ENCODE assay signal across 16 mouse cellular contexts in the genomic region with DNA sequence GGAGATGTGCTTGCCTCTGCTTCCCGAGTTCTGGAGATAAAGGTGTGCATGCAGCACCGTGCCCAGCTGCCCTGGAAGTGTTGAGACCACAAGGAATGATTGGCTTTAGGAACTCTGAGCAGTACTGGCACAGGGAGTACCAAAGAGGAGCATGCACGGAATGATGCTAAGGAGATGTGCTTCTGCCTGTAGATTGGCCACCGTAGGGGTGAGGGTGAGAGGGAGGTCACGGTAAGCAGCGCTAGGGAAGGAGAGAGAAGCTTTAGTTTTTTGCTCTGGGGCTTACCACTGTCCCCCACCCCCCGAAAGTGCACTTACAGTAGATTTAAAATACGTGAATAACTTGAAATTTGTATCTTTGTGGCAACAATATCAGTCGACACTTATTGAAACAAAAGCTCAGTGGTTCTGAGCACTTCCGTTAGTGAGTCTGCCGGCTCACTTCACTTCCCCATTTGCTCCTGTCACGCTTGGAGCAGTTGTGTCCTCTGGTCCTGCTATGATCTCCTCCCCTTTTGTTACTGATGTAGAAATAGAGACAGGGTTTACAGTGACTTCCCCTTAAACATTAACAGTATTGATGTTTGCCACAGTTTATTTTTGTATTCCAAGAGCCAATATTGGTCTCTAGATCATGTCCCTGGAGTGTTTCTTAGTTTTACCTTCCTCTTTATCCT. TPM values are rescaled to one million over a fixed set of nuclear protein-coding genes. Genes with fewer than 3 reads are reported as not detected.
DNase-seq lines count a peak whose midpoint lies in the region; ATAC-seq and TF ChIP-seq lines count a peak whose summit lies in the region.
"Had no signal": no experiment of that assay in that cellular context is flagged by ENCODE, and none has a peak within 500 bp of the region (broad histone marks: within the 10 kb centered on the region; RNA-seq: fewer than 3 reads in every experiment).

No protein-coding gene starts in this region.

- H3K36me3 ChIP-seq in liver, postnatal 0 days (replicated peaks; ENCODE audit: insufficient read depth, low read length), result peaks cover 19% of the 10 kb centered on the region

- peak overlapping the region; percentile 55 for H3K4me2 ChIP-seq in liver, postnatal 0 days (ENCODE audit: low read depth, low read length)
- H3K4me2 ChIP-seq: forebrain, embryonic 15.5 days; limb, embryonic 13.5 days had no signal

- H3K9ac ChIP-seq in liver, postnatal 0 days (replicated peaks), result peak overlapping the region; percentile 26
- H3K9ac ChIP-seq: forebrain, embryonic 15.5 days; limb, embryonic 13.5 days had no signal

- peak; percentile 66 for ATAC-seq in liver, postnatal 0 days
- ATAC-seq: forebrain, embryonic 15.5 days had no signal

- peak overlapping the region; percentile 17; the same call in 1 of the 2 replicates for H3K4me3 ChIP-seq in liver, postnatal 0 days (ENCODE audit: low read depth, low read length)
- H3K4me3 ChIP-seq: forebrain, embryonic 15.5 days; limb, embryonic 13.5 days; midbrain, embryonic 10.5 days had no signal

- peaks cover 29% of the 10 kb centered on the region for H3K4me1 ChIP-seq in liver, postnatal 0 days (ENCODE audit: insufficient read depth)

- no peak for TF ChIP-seq EP300 in liver, postnatal 0 days (IDR thresholded peaks at IDR 0.05; ENCODE audit: low read depth)

- H3K27ac ChIP-seq in liver, postnatal 0 days (ENCODE audit: low read depth), result peak overlapping the region; percentile 77
- H3K27ac ChIP-seq: forebrain, embryonic 15.5 days; limb, embryonic 13.5 days; midbrain, embryonic 10.5 days had no signal

- no peaks in the 10 kb centered on the region for H3K9me3 ChIP-seq in liver, postnatal 0 days (ENCODE audit: low read length)
- H3K9me3 ChIP-seq: forebrain, embryonic 15.5 days; limb, embryonic 13.5 days; midbrain, embryonic 10.5 days had no signal

- WGBS in liver, postnatal 0 days (ENCODE audit: insufficient replicate concordance), result 26% methylated on average over 12 of the region's 12 CpGs

- no peak for TF ChIP-seq CTCF in liver, postnatal 0 days (IDR thresholded peaks at IDR 0.05; ENCODE audit: low read depth)

- peak; percentile 46 for DNase-seq in lung, postnatal 25 days (ENCODE audit: low spot score)
- no peak for DNase-seq in lung, postnatal 4 days
- peak; percentile 6 for DNase-seq in T-cell, adult 2 months (ENCODE audit: low spot score)
- DNase-seq in liver, postnatal 0 days, result peak; percentile 31
- DNase-seq in spleen, postnatal 36 days (ENCODE audit: low spot score in 2 of 2), result peak; percentile 77 to 80
- no peak for DNase-seq in ovary, postnatal 14 days (ENCODE audit: low spot score)
- no peak for DNase-seq in heart, adult 8-10 months (ENCODE audit: low spot score)
- DNase-seq: adrenal gland, postnatal 25 days; cerebellum, adult 11-12 months; gastrocnemius, postnatal 36 days; kidney, postnatal 10 days; layer of hippocampus, postnatal 36 days; thymus, postnatal 25 days had no signal

- H3K27me3 ChIP-seq in liver, postnatal 0 days (ENCODE audit: insufficient read depth, low read length), result no peaks in the 10 kb centered on the region
- H3K27me3 ChIP-seq: forebrain, embryonic 15.5 days; limb, embryonic 13.5 days had no signal

RNA-seq across cellular contexts. Expression of gene Lpgat1, which starts 6.9 kb away (rescaled TPM):
- polyA plus RNA-seq in liver, postnatal 0 days (2015; fragmentation: Nextera tagmentation; extraction: Ambion mirVana), result 95.0 and 102 TPM in 2 replicates
- 100 to 1,000 TPM; 105 to 121 (median 111) TPM for total RNA-seq in heart, adult 8-10 months (2022)

Comparison
In these comparisons a context has a peak if more than half of its experiments do, and no peak if none do; other contexts are left out.
1. DNase-seq: peak in lung, postnatal 25 days (single experiment), T-cell, adult 2 months (single experiment), liver, postnatal 0 days (single experiment) and spleen, postnatal 36 days (2 of 2); none in lung, postnatal 4 days (0 of 2), ovary, postnatal 14 days (single experiment) and heart, adult 8-10 months (single experiment).